Mouse (Mus musculus): Measurements from ENCODE around the gene Ppp1r35. TPM values are rescaled to one million over a fixed set of nuclear protein-coding genes. Genes with fewer than 3 reads are reported as not detected.

Gene Ppp1r35
- total RNA-seq, 1 experiment = 27.6 TPM

GRCm38 (mm10) chr5:137781661-137782060 is 3.0 kb downstream of the Ppp1r35 start:
- no peak for TF ChIP-seq MAFK (IDR thresholded peaks at IDR 0.05; ENCODE audit: insufficient read depth, low read depth, low read length)
- TF ChIP-seq ZC3H11A (IDR thresholded peaks at IDR 0.05; ENCODE audit: borderline replicate concordance, low read depth, low read length) = no peak
- TF ChIP-seq HCFC1 (IDR thresholded peaks at IDR 0.05; ENCODE audit: borderline replicate concordance, insufficient read depth, low read length) = no peak
- no peak for TF ChIP-seq CHD2 (IDR thresholded peaks at IDR 0.05; ENCODE audit: low read depth, low read length)
- no peak for TF ChIP-seq ZNF384 (IDR thresholded peaks at IDR 0.05; ENCODE audit: low read depth, low read length)
- in situ Hi-C loops (cut with MboI; ENCODE audit: low sequenced_read_pairs in 2 of 2, unreplicated experiment in 2 of 2) = loop anchor here in 1 of 2 experiments (10.0 kb wide), 1 partner anchor 383 kb away; the partner anchor contains the start of gene Cops6
- Histone ChIP-seq H3K9me3 (ENCODE audit: control insufficient read depth, insufficient read depth, low read depth, low read length) (no peaks in the 10 kb centered on the region), H3K4me3 (ENCODE audit: insufficient read depth in 1 of 2, low read depth in 1 of 2, low read length in 2 of 2, poor library complexity in 1 of 2, severe bottlenecking in 1 of 2) (no peak overlapping the region), H3K4me1 (ENCODE audit: control insufficient read depth in 2 of 2, insufficient read depth in 2 of 2, low read length in 2 of 2, poor library complexity in 1 of 2) (peaks cover 4 to 24% of the 10 kb centered on the region in 2 experiments), H3K27ac (ENCODE audit: insufficient read depth, low read depth, low read length, poor library complexity, severe bottlenecking) (no peak overlapping the region), H3K36me3 (ENCODE audit: control insufficient read depth, insufficient read depth, low read length, poor library complexity, severe bottlenecking) (peaks cover 46% of the 10 kb centered on the region), H3K9ac (ENCODE audit: insufficient read depth, low read depth, low read length, poor library complexity, severe bottlenecking) (no peak overlapping the region)
- DNase-seq (ENCODE audit: low read depth, low spot score) = no peak

- Histone ChIP-seq H3K4me1 (ENCODE audit: control insufficient read depth in 2 of 2, insufficient read depth in 2 of 2, low read length in 2 of 2, poor library complexity in 1 of 2) (peaks cover 2 to 22% of the 10 kb centered on the region in 2 experiments), H3K9me3 (ENCODE audit: control insufficient read depth, insufficient read depth, low read depth, low read length) (no peaks in the 10 kb centered on the region), H3K9ac (ENCODE audit: insufficient read depth, low read depth, low read length, poor library complexity, severe bottlenecking) (peak overlapping the region; percentile 1; the same call in 1 of the 2 replicates), H3K27ac (ENCODE audit: insufficient read depth, low read depth, low read length, poor library complexity, severe bottlenecking) (no peak overlapping the region), H3K4me3 (ENCODE audit: insufficient read depth in 1 of 2, low read depth in 1 of 2, low read length in 2 of 2, poor library complexity in 1 of 2, severe bottlenecking in 1 of 2) (peak overlapping the region in 1 of 2 experiments; percentile 73; a peak in 1 of 4 replicates), H3K36me3 (ENCODE audit: control insufficient read depth, insufficient read depth, low read length, poor library complexity, severe bottlenecking) (peaks cover 46% of the 10 kb centered on the region)
- in situ Hi-C loops (cut with MboI; ENCODE audit: low sequenced_read_pairs in 2 of 2, unreplicated experiment in 2 of 2) = loop anchor here in 1 of 2 experiments (10.0 kb wide), 1 partner anchor 382 kb away; the partner anchor contains the start of gene Cops6
- DNase-seq (ENCODE audit: low read depth, low spot score) = no peak
- TF ChIP-seq ZNF384 (IDR thresholded peaks at IDR 0.05; ENCODE audit: low read depth, low read length) = no peak
- TF ChIP-seq MAFK (IDR thresholded peaks at IDR 0.05; ENCODE audit: insufficient read depth, low read depth, low read length) = no peak
- no peak for TF ChIP-seq ZC3H11A (IDR thresholded peaks at IDR 0.05; ENCODE audit: borderline replicate concordance, low read depth, low read length)
- no peak for TF ChIP-seq CHD2 (IDR thresholded peaks at IDR 0.05; ENCODE audit: low read depth, low read length)
- no peak for TF ChIP-seq HCFC1 (IDR thresholded peaks at IDR 0.05; ENCODE audit: borderline replicate concordance, insufficient read depth, low read length)
These were observed 4.3 kb downstream of the Ppp1r35 start for GRCm38 (mm10) chr5:137782776-137783522.

- peak overlapping the region; percentile 3 to 73; a peak in 2 of 4 replicates for H3K4me3 ChIP-seq (ENCODE audit: insufficient read depth in 1 of 2, low read depth in 1 of 2, low read length in 2 of 2, poor library complexity in 1 of 2, severe bottlenecking in 1 of 2)
- TF ChIP-seq CHD2 (IDR thresholded peaks at IDR 0.05; ENCODE audit: low read depth, low read length) (no peak), ZNF384 (IDR thresholded peaks at IDR 0.05; ENCODE audit: low read depth, low read length) (no peak), MAFK (IDR thresholded peaks at IDR 0.05; ENCODE audit: insufficient read depth, low read depth, low read length) (no peak), HCFC1 (IDR thresholded peaks at IDR 0.05; ENCODE audit: borderline replicate concordance, insufficient read depth, low read length) (no peak), ZC3H11A (IDR thresholded peaks at IDR 0.05; ENCODE audit: borderline replicate concordance, low read depth, low read length) (no peak)
- peaks cover 46% of the 10 kb centered on the region for H3K36me3 ChIP-seq (ENCODE audit: control insufficient read depth, insufficient read depth, low read length, poor library complexity, severe bottlenecking)
- no peaks in the 10 kb centered on the region for H3K9me3 ChIP-seq (ENCODE audit: control insufficient read depth, insufficient read depth, low read depth, low read length)
- DNase-seq (ENCODE audit: low read depth, low spot score) = no peak
- peak overlapping the region; percentile 95; the same call in 1 of the 2 replicates for H3K9ac ChIP-seq (ENCODE audit: insufficient read depth, low read depth, low read length, poor library complexity, severe bottlenecking)
- in situ Hi-C loops (cut with MboI; ENCODE audit: low sequenced_read_pairs in 2 of 2, unreplicated experiment in 2 of 2) = loop anchor here in 1 of 2 experiments (10.0 kb wide), 1 partner anchor 381 kb away; the partner anchor contains the start of gene Cops6
- H3K4me1 ChIP-seq (ENCODE audit: control insufficient read depth in 2 of 2, insufficient read depth in 2 of 2, low read length in 2 of 2, poor library complexity in 1 of 2) = peaks cover 2 to 25% of the 10 kb centered on the region in 2 experiments
- no peak overlapping the region for H3K27ac ChIP-seq (ENCODE audit: insufficient read depth, low read depth, low read length, poor library complexity, severe bottlenecking)
These were observed 5.4 kb downstream of the Ppp1r35 start for GRCm38 (mm10) chr5:137783901-137784540.

- Histone ChIP-seq H3K27ac (ENCODE audit: insufficient read depth, low read depth, low read length, poor library complexity, severe bottlenecking) (no peak overlapping the region), H3K36me3 (ENCODE audit: control insufficient read depth, insufficient read depth, low read length, poor library complexity, severe bottlenecking) (peaks cover 46% of the 10 kb centered on the region), H3K4me1 (ENCODE audit: control insufficient read depth in 2 of 2, insufficient read depth in 2 of 2, low read length in 2 of 2, poor library complexity in 1 of 2) (peaks cover 2 to 25% of the 10 kb centered on the region in 2 experiments), H3K4me3 (ENCODE audit: insufficient read depth in 1 of 2, low read depth in 1 of 2, low read length in 2 of 2, poor library complexity in 1 of 2, severe bottlenecking in 1 of 2) (peak overlapping the region; percentile 3 to 73; a peak in 3 of 4 replicates), H3K9ac (ENCODE audit: insufficient read depth, low read depth, low read length, poor library complexity, severe bottlenecking) (peak overlapping the region; percentile 95; the same call in 1 of the 2 replicates), H3K9me3 (ENCODE audit: control insufficient read depth, insufficient read depth, low read depth, low read length) (no peaks in the 10 kb centered on the region)
- in situ Hi-C loops (cut with MboI; ENCODE audit: low sequenced_read_pairs in 2 of 2, unreplicated experiment in 2 of 2) = loop anchor here in 1 of 2 experiments (10.0 kb wide), 1 partner anchor 380 kb away; the partner anchor contains the start of gene Cops6
- no peak for DNase-seq (ENCODE audit: low read depth, low spot score)
- TF ChIP-seq MAFK (IDR thresholded peaks at IDR 0.05; ENCODE audit: insufficient read depth, low read depth, low read length) (no peak), ZNF384 (IDR thresholded peaks at IDR 0.05; ENCODE audit: low read depth, low read length) (no peak), HCFC1 (IDR thresholded peaks at IDR 0.05; ENCODE audit: borderline replicate concordance, insufficient read depth, low read length) (no peak), ZC3H11A (IDR thresholded peaks at IDR 0.05; ENCODE audit: borderline replicate concordance, low read depth, low read length) (no peak), CHD2 (IDR thresholded peaks at IDR 0.05; ENCODE audit: low read depth, low read length) (no peak)
These were observed 5.9 kb downstream of the Ppp1r35 start for GRCm38 (mm10) chr5:137784546-137784945.
